Mouse (Mus musculus) CD4-positive, CD25-positive, alpha-beta regulatory T cell, adult 2 months (primary cell): Measurements from ENCODE around the gene Gm7298.
"Not testable (repeated sequence)": the region's sequence is repeated elsewhere in the genome, so short reads cannot be mapped to it uniquely, and the experiment has no call there.

Experiments used
- DNase-seq: peaks from one replicate; pipeline ENCODE4 v3.0.0-alpha.2; 2012; ENCODE audit warnings: low read depth, low spot score

The Gm7298 gene

GRCm38 (mm10) chr6:121732632-121733031 lies at the start of gene Gm7298:
Gene Gm7298 (plus strand): TSS chr6:121732932.
- no peak for DNase-seq

- no peak for DNase-seq
These were observed 95.3 kb downstream of the Gm7298 start for GRCm38 (mm10) chr6:121828034-121828433.

DNA sequence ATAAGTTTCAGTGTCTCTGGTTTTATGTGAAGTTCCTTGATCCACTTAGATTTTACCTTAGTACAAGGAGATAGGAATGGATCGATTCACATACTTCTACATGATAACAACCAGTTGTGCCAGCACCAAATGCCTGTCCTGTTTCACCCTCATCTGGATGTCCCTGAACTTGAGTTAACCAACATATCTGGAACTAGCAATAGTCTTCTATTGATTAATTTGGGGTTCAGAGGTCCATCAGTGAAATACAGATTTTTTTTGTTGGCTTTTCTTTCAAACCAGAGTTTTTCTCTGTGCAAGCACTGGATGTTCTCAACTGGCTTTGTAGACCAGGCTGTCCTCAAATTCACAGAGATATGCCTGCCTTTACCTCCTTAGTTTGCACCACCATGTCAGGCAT lies 103.6 kb downstream of the Gm7298 start:
- DNase-seq: no peak

DNA sequence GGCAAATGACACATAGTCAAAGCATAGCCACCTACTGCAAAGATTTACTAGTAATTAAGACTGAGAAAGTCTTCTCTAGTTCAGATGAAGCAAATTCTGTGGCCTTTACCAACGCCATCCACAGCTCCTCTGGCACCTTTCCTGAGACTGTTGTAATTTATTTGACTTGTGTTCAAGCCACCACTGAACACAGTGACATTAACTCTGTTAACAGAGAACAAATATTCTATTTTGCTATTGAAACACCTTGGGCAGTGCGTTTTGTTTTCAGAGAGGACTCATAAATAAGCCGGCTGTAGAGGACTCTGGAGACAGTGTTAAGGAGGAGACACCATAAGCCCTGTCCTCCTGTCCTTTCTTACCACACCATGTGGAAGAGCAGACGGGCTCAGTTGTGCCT lies 105.5 kb downstream of the Gm7298 start, which contains the start of gene Mug1:
TSS of gene Mug1 (plus strand) at position 271 of the 400 bp plus-strand sequence.
- not testable (repeated sequence) for DNase-seq
